In the genomic region with DNA sequence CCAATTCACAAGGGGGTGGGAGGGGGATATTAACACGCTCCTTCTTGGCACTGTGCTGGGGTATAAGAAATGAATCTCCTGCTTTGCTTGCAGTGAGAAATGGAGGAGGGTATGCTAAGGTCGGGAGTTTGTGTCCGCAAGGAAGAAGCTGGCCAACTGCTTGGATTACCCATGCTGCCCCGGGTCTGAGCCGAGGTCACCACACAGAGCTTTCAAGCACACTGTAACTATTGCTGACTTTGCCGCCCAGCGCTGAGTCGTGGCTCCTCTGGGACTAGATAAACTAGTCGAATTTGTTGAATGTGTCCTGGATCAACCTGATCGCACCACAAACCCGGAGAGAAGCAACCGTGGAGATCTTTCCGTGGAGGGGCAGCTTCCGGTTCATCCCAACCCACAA, we compare ENCODE assay signal across 9 mouse cellular contexts. TPM values are rescaled to one million over a fixed set of nuclear protein-coding genes. Genes with fewer than 3 reads are reported as not detected.
DNase-seq lines count a peak whose midpoint lies in the region.
"Had no signal": no experiment of that assay in that cellular context is flagged by ENCODE, and none has a peak within 500 bp of the region (broad histone marks: within the 10 kb centered on the region; RNA-seq: fewer than 3 reads in every experiment).

No protein-coding gene starts in this region.

- peak; percentile 43 for DNase-seq in adrenal gland, adult 2 months
- no peak for DNase-seq in adrenal gland, adult 18-20 months (ENCODE audit: low spot score in 2 of 2)
- peak; percentile 44 to 51 for DNase-seq in heart, adult 18-20 months
- no peak for DNase-seq in heart, postnatal 25 days (ENCODE audit: low spot score)
- DNase-seq in ovary, postnatal 36 days (ENCODE audit: low spot score), result peak; percentile 25
- DNase-seq in ovary, adult 18-20 months (ENCODE audit: low spot score), result no peak
- no peak for DNase-seq in natural killer cell, adult 2 months (ENCODE audit: low spot score in 2 of 2)
- DNase-seq in urinary bladder, postnatal 10 days (ENCODE audit: low spot score), result no peak
- DNase-seq: cerebellum, postnatal 14 days had no signal

- intact Hi-C loops in heart, postnatal 25 days (cut with DNase I), result no loop called here

RNA-seq across cellular contexts. Expression of a gene that starts 10.9 kb away (rescaled TPM):
- 100 to 1,000 TPM in 1 of 2 experiments, 10 to 100 TPM in 1; 98.1 to 114 TPM for total RNA-seq in adrenal gland, adult 2 months (2021)
- polyA plus RNA-seq in adrenal gland, adult 2 months (2012; rRNA removed), result 169 and 174 TPM in 2 replicates
- 100 to 1,000 TPM; 107 to 163 TPM for total RNA-seq in adrenal gland, adult 18-20 months (2021)
- total RNA-seq in heart, adult 18-20 months (2021), result 10 to 100 TPM in 1 of 2 experiments, 1 to 10 TPM in 1; 8.4 to 13.5 TPM
- total RNA-seq in heart, postnatal 25 days (2021), result 10 to 100 TPM; 15.1 to 16.2 TPM

Comparison
In these comparisons a context has a peak if more than half of its experiments do, and no peak if none do; other contexts are left out.
1. DNase-seq: peak in adrenal gland, adult 2 months (single experiment), heart, adult 18-20 months (2 of 2) and ovary, postnatal 36 days (single experiment); none in adrenal gland, adult 18-20 months (0 of 2), heart, postnatal 25 days (single experiment), ovary, adult 18-20 months (single experiment), natural killer cell, adult 2 months (0 of 2) and urinary bladder, postnatal 10 days (single experiment).
2. RNA of a gene that starts 10.9 kb away (total RNA-seq): 107 to 163 TPM in adrenal gland, adult 18-20 months and 98.1 to 114 TPM in adrenal gland, adult 2 months; 15.1 to 16.2 TPM in heart, postnatal 25 days and 8.4 to 13.5 TPM in heart, adult 18-20 months; every median in the first group is over 4 times any median in the second.